Mouse (Mus musculus): ENCODE measurements at regions not wholly inside any gene's neighbourhood (a gene's known extent, or its start where the extent isn't known, plus 50 kb on each side); places are given as distances from the start of the nearest gene placed in this dataset.
"Not testable (repeated sequence)": the region's sequence is repeated elsewhere in the genome, so short reads cannot be mapped to it uniquely, and the experiment has no call there.

DNA sequence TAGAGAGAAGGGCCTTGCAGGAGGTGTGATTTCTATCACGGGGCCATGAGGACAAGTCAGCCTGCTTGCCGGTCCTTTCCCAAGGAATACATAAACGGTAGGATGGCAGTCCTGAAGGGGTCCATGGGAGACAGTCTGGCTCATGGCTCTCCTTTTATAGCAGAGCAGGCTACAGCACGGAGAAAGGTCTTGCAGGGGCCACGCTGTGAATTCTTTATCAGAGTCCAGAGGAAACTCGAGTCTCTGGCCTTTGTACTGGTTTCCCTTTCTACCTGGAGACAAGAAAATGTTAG lies 1984.0 kb downstream of the 4930444P10Rik start:
- Histone ChIP-seq H3K27ac (ENCODE audit: insufficient read depth, low read length) (no peak overlapping the region), H3K27me3 (ENCODE audit: control insufficient read depth, insufficient read depth, low read length) (no peaks in the 10 kb centered on the region; the same call in 1 of the 2 replicates), H3K4me1 (ENCODE audit: control insufficient read depth, insufficient read depth, low read length) (no peaks in the 10 kb centered on the region), H3K4me3 (replicated peaks; ENCODE audit: insufficient read depth, low read depth, low read length) (no peak overlapping the region)
- TF ChIP-seq POLR2A (IDR thresholded peaks at IDR 0.05; ENCODE audit: borderline replicate concordance, insufficient read depth, low read length): no peak
- TF ChIP-seq CTCF (IDR thresholded peaks at IDR 0.05; ENCODE audit: borderline replicate concordance, insufficient read depth, low read depth, low read length): no peak
- 35% methylated on average over 6 of the region's 6 CpGs for WGBS
- DNase-seq: peak in 1 of 2 experiments; percentile 13

DNA sequence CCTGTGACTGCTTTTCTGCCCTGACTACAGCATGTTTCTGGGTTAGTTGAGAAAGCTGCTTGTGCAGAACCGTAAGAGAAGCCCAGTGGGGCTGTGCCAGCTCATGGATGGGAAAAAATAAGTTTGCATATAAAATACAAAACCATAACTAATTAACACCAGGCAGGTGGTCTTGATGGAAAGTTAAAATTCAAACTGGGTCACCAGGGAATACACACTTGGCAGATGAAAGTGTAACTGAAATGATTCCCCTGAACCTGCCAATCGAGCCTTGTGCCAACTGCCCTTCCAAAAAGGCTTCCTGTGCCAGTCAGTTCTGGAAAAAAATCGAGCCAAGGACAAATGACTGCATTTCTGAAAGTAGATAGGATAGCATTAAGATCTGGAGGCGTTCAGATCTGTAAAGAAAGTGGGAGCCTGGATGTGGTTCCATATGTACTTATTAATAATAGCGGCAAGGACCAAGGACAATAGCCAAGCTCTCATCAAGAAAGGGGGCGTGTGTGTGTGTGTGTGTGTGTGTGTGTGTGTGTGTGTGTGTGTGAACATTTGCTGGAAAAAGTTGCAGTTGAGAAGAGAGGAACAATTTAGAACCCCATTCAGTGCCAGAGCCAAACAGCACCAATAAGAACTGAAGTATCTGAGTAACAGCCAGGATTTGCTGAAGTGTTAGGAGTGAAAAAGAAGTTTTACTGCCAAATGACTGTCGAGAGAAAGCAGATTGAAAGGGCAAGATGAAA lies 1984.5 kb downstream of the 4930444P10Rik start:
- no peak overlapping the region for H3K4me3 ChIP-seq (replicated peaks; ENCODE audit: insufficient read depth, low read depth, low read length)
- TF ChIP-seq POLR2A (IDR thresholded peaks at IDR 0.05; ENCODE audit: borderline replicate concordance, insufficient read depth, low read length) (no peak), CTCF (IDR thresholded peaks at IDR 0.05; ENCODE audit: borderline replicate concordance, insufficient read depth, low read depth, low read length) (no peak)
- no peaks in the 10 kb centered on the region; the same call in 1 of the 2 replicates for H3K27me3 ChIP-seq (ENCODE audit: control insufficient read depth, insufficient read depth, low read length)
- H3K4me1 ChIP-seq (ENCODE audit: control insufficient read depth, insufficient read depth, low read length): no peaks in the 10 kb centered on the region
- 10% methylated on average over 7 of the region's 7 CpGs for WGBS
- peak; percentile 41 to 76 for DNase-seq
- no peak overlapping the region for H3K27ac ChIP-seq (ENCODE audit: insufficient read depth, low read length)

GRCm38 (mm10) chr1:14105521-14105920 lies 1987.6 kb downstream of the 4930444P10Rik start:
- not testable (repeated sequence) for DNase-seq; H3K27me3 ChIP-seq (ENCODE audit: control insufficient read depth, insufficient read depth, low read length); H3K27ac ChIP-seq (ENCODE audit: insufficient read depth, low read length); H3K4me3 ChIP-seq (replicated peaks; ENCODE audit: insufficient read depth, low read depth, low read length); H3K4me1 ChIP-seq (ENCODE audit: control insufficient read depth, insufficient read depth, low read length)
- WGBS: 93% methylated on average over 6 of the region's 6 CpGs

- WGBS: 89% methylated on average over 2 of the region's 2 CpGs
- no peak overlapping the region for H3K27ac ChIP-seq (ENCODE audit: insufficient read depth, low read length)
- TF ChIP-seq POLR2A (IDR thresholded peaks at IDR 0.05; ENCODE audit: borderline replicate concordance, insufficient read depth, low read length) (no peak), CTCF (IDR thresholded peaks at IDR 0.05; ENCODE audit: borderline replicate concordance, insufficient read depth, low read depth, low read length) (no peak)
- no peaks in the 10 kb centered on the region for H3K4me1 ChIP-seq (ENCODE audit: control insufficient read depth, insufficient read depth, low read length)
- no peak for DNase-seq
- no peak overlapping the region for H3K4me3 ChIP-seq (replicated peaks; ENCODE audit: insufficient read depth, low read depth, low read length)
- H3K27me3 ChIP-seq (ENCODE audit: control insufficient read depth, insufficient read depth, low read length): no peaks in the 10 kb centered on the region; the same call in 1 of the 2 replicates
Observed at GRCm38 (mm10) chr1:14104529-14104928, 1988.6 kb downstream of the 4930444P10Rik start.

DNA sequence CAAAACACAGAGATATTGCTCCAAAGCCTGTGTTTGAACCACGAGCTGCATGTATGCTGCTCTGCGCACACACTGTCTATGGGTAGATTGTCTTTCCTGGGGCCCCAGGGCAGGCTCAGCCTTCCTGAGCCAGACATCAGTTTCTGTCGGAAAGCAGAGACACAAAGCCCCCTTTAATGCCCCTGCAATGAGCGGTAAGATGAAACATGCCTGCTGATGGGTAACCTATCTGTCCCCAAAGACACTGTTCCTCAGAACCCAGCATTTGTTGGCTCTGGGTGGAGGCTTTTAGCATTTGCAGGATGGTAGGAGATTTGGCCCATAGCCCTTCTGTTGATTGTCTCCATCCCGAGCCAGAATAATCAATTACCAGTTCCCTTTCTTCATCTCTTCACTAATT lies 1994.1 kb downstream of the 4930444P10Rik start:
- no peak for DNase-seq
- TF ChIP-seq CTCF (IDR thresholded peaks at IDR 0.05; ENCODE audit: borderline replicate concordance, insufficient read depth, low read depth, low read length) (no peak), POLR2A (IDR thresholded peaks at IDR 0.05; ENCODE audit: borderline replicate concordance, insufficient read depth, low read length) (no peak)
- Histone ChIP-seq H3K27me3 (ENCODE audit: control insufficient read depth, insufficient read depth, low read length) (no peaks in the 10 kb centered on the region; the same call in 1 of the 2 replicates), H3K4me3 (replicated peaks; ENCODE audit: insufficient read depth, low read depth, low read length) (no peak overlapping the region), H3K27ac (ENCODE audit: insufficient read depth, low read length) (no peak overlapping the region), H3K4me1 (ENCODE audit: control insufficient read depth, insufficient read depth, low read length) (no peaks in the 10 kb centered on the region)
- 47% methylated on average over 5 of the region's 5 CpGs for WGBS

DNA sequence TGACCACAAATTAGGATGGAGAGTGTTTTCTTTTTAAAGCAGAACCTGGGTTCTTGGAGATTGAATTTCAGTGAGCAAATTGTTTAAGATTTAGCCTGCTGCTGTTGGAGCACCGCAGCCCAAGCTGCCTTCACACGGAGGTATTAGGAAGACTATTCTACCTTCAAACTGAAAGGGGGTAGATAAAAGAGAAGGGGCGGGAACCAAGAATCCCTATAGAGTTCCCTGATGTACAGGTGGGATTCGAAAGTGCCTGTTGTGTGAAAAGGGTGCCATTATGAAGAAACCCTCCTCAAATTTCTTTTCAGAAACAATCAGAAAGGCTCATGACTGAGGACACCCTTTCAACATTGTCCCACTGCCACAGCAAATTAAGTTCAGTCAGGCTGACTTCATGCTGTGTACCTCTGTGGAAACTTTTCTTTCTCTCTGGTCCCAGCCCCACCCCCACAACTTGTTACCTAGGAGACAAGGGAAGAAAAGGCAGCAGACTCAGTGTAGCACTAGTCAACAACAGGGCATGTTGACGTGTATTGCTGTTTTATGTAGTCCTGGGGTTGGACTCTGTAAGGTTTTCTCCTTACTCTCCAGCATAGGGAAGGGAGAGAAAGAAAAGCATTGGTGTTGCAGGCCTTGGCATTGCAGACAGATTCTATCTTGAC lies 1995.4 kb downstream of the 4930444P10Rik start:
- TF ChIP-seq POLR2A (IDR thresholded peaks at IDR 0.05; ENCODE audit: borderline replicate concordance, insufficient read depth, low read length): no peak
- 83% methylated on average over 5 of the region's 5 CpGs for WGBS
- Histone ChIP-seq H3K4me1 (ENCODE audit: control insufficient read depth, insufficient read depth, low read length) (no peaks in the 10 kb centered on the region), H3K27ac (ENCODE audit: insufficient read depth, low read length) (no peak overlapping the region), H3K27me3 (ENCODE audit: control insufficient read depth, insufficient read depth, low read length) (no peaks in the 10 kb centered on the region; the same call in 1 of the 2 replicates), H3K4me3 (replicated peaks; ENCODE audit: insufficient read depth, low read depth, low read length) (no peak overlapping the region)
- no peak for DNase-seq

- no peak for TF ChIP-seq CTCF (IDR thresholded peaks at IDR 0.05; ENCODE audit: borderline replicate concordance, insufficient read depth, low read depth, low read length)
- TF ChIP-seq POLR2A (IDR thresholded peaks at IDR 0.05; ENCODE audit: borderline replicate concordance, insufficient read depth, low read length): no peak
- WGBS: 73% methylated on average over 3 of the region's 3 CpGs
- no peak for DNase-seq
- H3K4me1 ChIP-seq (ENCODE audit: control insufficient read depth, insufficient read depth, low read length): no peaks in the 10 kb centered on the region
- no peak overlapping the region for H3K4me3 ChIP-seq (replicated peaks; ENCODE audit: insufficient read depth, low read depth, low read length)
- H3K27ac ChIP-seq (ENCODE audit: insufficient read depth, low read length): no peak overlapping the region
- no peaks in the 10 kb centered on the region for H3K27me3 ChIP-seq (ENCODE audit: control insufficient read depth, insufficient read depth, low read length)
Observed at GRCm38 (mm10) chr1:14064856-14065255, 2028.3 kb downstream of the 4930444P10Rik start.

- Histone ChIP-seq H3K4me1 (ENCODE audit: control insufficient read depth, insufficient read depth, low read length) (no peaks in the 10 kb centered on the region), H3K27ac (ENCODE audit: insufficient read depth, low read length) (no peak overlapping the region), H3K27me3 (ENCODE audit: control insufficient read depth, insufficient read depth, low read length) (no peaks in the 10 kb centered on the region), H3K4me3 (replicated peaks; ENCODE audit: insufficient read depth, low read depth, low read length) (no peak overlapping the region)
- no peak for DNase-seq
- 61% methylated on average over 2 of the region's 2 CpGs for WGBS
- TF ChIP-seq CTCF (IDR thresholded peaks at IDR 0.05; ENCODE audit: borderline replicate concordance, insufficient read depth, low read depth, low read length): no peak
- TF ChIP-seq POLR2A (IDR thresholded peaks at IDR 0.05; ENCODE audit: borderline replicate concordance, insufficient read depth, low read length): no peak
Observed at GRCm38 (mm10) chr1:14036163-14036562, 2057.0 kb downstream of the 4930444P10Rik start.

Measured in cerebellum, adult 2 months (tissue).